In genomic region chr2:112267547-112268269, GRCm38 (mm10) we compare ENCODE assay signal across 8 mouse cellular contexts. TPM values are rescaled to one million over a fixed set of nuclear protein-coding genes. Genes with fewer than 3 reads are reported as not detected.
DNase-seq lines count a peak whose midpoint lies in the region; ATAC-seq and TF ChIP-seq lines count a peak whose summit lies in the region.

No protein-coding gene starts in this region.

- peak overlapping the region; percentile 90 for H3K4me2 ChIP-seq in embryonic facial prominence, embryonic 12.5 days (replicated peaks)
- H3K4me2 ChIP-seq in heart, embryonic 14.5 days (ENCODE audit: low read length), result peak overlapping the region; percentile 90
- peak overlapping the region; percentile 92 for H3K4me2 ChIP-seq in liver, postnatal 0 days (ENCODE audit: low read depth, low read length)

- no peaks in the 10 kb centered on the region for H3K36me3 ChIP-seq in embryonic facial prominence, embryonic 12.5 days
- H3K36me3 ChIP-seq in embryonic facial prominence, embryonic 10.5 days (replicated peaks), result no peaks in the 10 kb centered on the region; the same call in 1 of the 2 replicates
- H3K36me3 ChIP-seq in heart, embryonic 14.5 days (ENCODE audit: control insufficient read depth, insufficient read depth, low read length), result peaks cover 8% of the 10 kb centered on the region; the same call in 1 of the 2 replicates
- peaks cover 4% of the 10 kb centered on the region for H3K36me3 ChIP-seq in liver, postnatal 0 days (replicated peaks; ENCODE audit: insufficient read depth, low read length)

- H3K4me3 ChIP-seq in embryonic facial prominence, embryonic 12.5 days, result no peak overlapping the region
- no peak overlapping the region; the same call in 1 of the 2 replicates for H3K4me3 ChIP-seq in embryonic facial prominence, embryonic 10.5 days
- H3K4me3 ChIP-seq in heart, embryonic 14.5 days (ENCODE audit: control insufficient read depth in 1 of 2, insufficient read depth in 1 of 2, low read depth in 1 of 2, low read length in 2 of 2), result peak overlapping the region; percentile 7 to 88; a peak in 3 of 4 replicates
- peak overlapping the region; percentile 87 for H3K4me3 ChIP-seq in liver, postnatal 0 days (ENCODE audit: low read depth, low read length)

- no peak overlapping the region for H3K27ac ChIP-seq in embryonic facial prominence, embryonic 12.5 days
- no peak overlapping the region for H3K27ac ChIP-seq in embryonic facial prominence, embryonic 10.5 days (replicated peaks)
- H3K27ac ChIP-seq in heart, embryonic 14.5 days (replicated peaks in 1 of 2; ENCODE audit: control insufficient read depth in 1 of 2, insufficient read depth in 1 of 2, low read depth in 2 of 2, low read length in 2 of 2), result no peak overlapping the region; a peak in 1 of 4 replicates
- peak overlapping the region; percentile 98 for H3K27ac ChIP-seq in liver, postnatal 0 days (ENCODE audit: low read depth)

- 81% methylated on average over 8 of the region's 8 CpGs for WGBS in embryonic facial prominence, embryonic 12.5 days
- 85% methylated on average over 8 of the region's 8 CpGs for WGBS in embryonic facial prominence, embryonic 10.5 days
- WGBS in heart, embryonic 14.5 days, result 50% methylated on average over 8 of the region's 8 CpGs
- 24% methylated on average over 8 of the region's 8 CpGs for WGBS in liver, postnatal 0 days (ENCODE audit: insufficient replicate concordance)

- H3K9ac ChIP-seq in embryonic facial prominence, embryonic 12.5 days, result no peak overlapping the region
- peak overlapping the region; percentile 89 for H3K9ac ChIP-seq in heart, embryonic 14.5 days (ENCODE audit: low read length)
- peak overlapping the region; percentile 94 for H3K9ac ChIP-seq in liver, postnatal 0 days (replicated peaks)

- no peak for ATAC-seq in embryonic facial prominence, embryonic 12.5 days (ENCODE audit: insufficient number of reproducible peaks, insufficient read depth, low FRiP score, low TSS enrichment)
- ATAC-seq in heart, embryonic 14.5 days (ENCODE audit: insufficient number of reproducible peaks, insufficient read depth, low FRiP score, low read depth), result no peak
- no peak for ATAC-seq in liver, postnatal 0 days

- peaks cover 18% of the 10 kb centered on the region for H3K4me1 ChIP-seq in embryonic facial prominence, embryonic 12.5 days
- H3K4me1 ChIP-seq in embryonic facial prominence, embryonic 10.5 days, result peaks cover 24% of the 10 kb centered on the region
- H3K4me1 ChIP-seq in heart, embryonic 14.5 days (ENCODE audit: control insufficient read depth in 2 of 2, insufficient read depth in 2 of 2, low read length in 2 of 2), result peaks cover 2 to 30% of the 10 kb centered on the region in 2 experiments
- peaks cover 24% of the 10 kb centered on the region for H3K4me1 ChIP-seq in liver, postnatal 0 days (ENCODE audit: insufficient read depth)

- H3K9me3 ChIP-seq in embryonic facial prominence, embryonic 12.5 days, result no peaks in the 10 kb centered on the region
- no peaks in the 10 kb centered on the region for H3K9me3 ChIP-seq in embryonic facial prominence, embryonic 10.5 days
- no peaks in the 10 kb centered on the region for H3K9me3 ChIP-seq in heart, embryonic 14.5 days (ENCODE audit: control insufficient read depth, low read length)
- H3K9me3 ChIP-seq in liver, postnatal 0 days (ENCODE audit: low read length), result no peaks in the 10 kb centered on the region

- TF ChIP-seq CTCF in liver, postnatal 0 days (IDR thresholded peaks at IDR 0.05; ENCODE audit: low read depth), result no peak

- DNase-seq in embryonic facial prominence, embryonic 10.5 days (ENCODE audit: low spot score), result no peak
- DNase-seq in A20 (ENCODE audit: low read depth, low spot score), result peak; percentile 85
- no peak for DNase-seq in liver, postnatal 0 days
- DNase-seq in embryo, embryonic 10.5 days (ENCODE audit: low spot score), result no peak
- no peak for DNase-seq in frontal cortex, postnatal 10 days (ENCODE audit: low spot score in 2 of 2)
- DNase-seq in adrenal gland, postnatal 36 days, result no peak

- TF ChIP-seq EP300 in liver, postnatal 0 days (IDR thresholded peaks at IDR 0.05; ENCODE audit: low read depth), result 0 out of 2 replicates have a peak, but pooled peaks have one; percentile 24

- H3K27me3 ChIP-seq in embryonic facial prominence, embryonic 12.5 days, result no peaks in the 10 kb centered on the region
- no peaks in the 10 kb centered on the region for H3K27me3 ChIP-seq in embryonic facial prominence, embryonic 10.5 days (replicated peaks; ENCODE audit: low read depth, poor library complexity, severe bottlenecking)
- H3K27me3 ChIP-seq in heart, embryonic 14.5 days (ENCODE audit: control insufficient read depth, insufficient read depth, low read length), result no peaks in the 10 kb centered on the region
- H3K27me3 ChIP-seq in liver, postnatal 0 days (ENCODE audit: insufficient read depth, low read length), result no peaks in the 10 kb centered on the region

RNA-seq across cellular contexts. Expression of gene Gm21985, which starts 1.6 kb away (rescaled TPM):
- not detected in 2 replicates for polyA plus RNA-seq in embryonic facial prominence, embryonic 12.5 days (2016; fragmentation: Nextera tagmentation; extraction: Ambion mirVana)
- polyA plus RNA-seq in embryonic facial prominence, embryonic 10.5 days (2016; fragmentation: Nextera tagmentation; extraction: Ambion mirVana), result not detected in 2 replicates
- not detected in 2 replicates for polyA plus RNA-seq in heart, embryonic 14.5 days (2014; fragmentation: Nextera tagmentation; extraction: Ambion mirVana)
- not detected in 2 replicates for polyA plus RNA-seq in liver, postnatal 0 days (2015; fragmentation: Nextera tagmentation; extraction: Ambion mirVana)
- under 1 TPM in 1 of 2 experiments, not detected in 1; 0.26 TPM for total RNA-seq in adrenal gland, postnatal 36 days (2021)

RNA-seq across cellular contexts. Expression of gene Slc12a6, which starts 2.1 kb away (rescaled TPM):
- 12.9 and 14.3 TPM in 2 replicates for polyA plus RNA-seq in embryonic facial prominence, embryonic 12.5 days (2016; fragmentation: Nextera tagmentation; extraction: Ambion mirVana)
- 8.2 and 9.7 TPM in 2 replicates for polyA plus RNA-seq in embryonic facial prominence, embryonic 10.5 days (2016; fragmentation: Nextera tagmentation; extraction: Ambion mirVana)
- 17.9 and 18.1 TPM in 2 replicates for polyA plus RNA-seq in heart, embryonic 14.5 days (2014; fragmentation: Nextera tagmentation; extraction: Ambion mirVana)
- polyA plus RNA-seq in liver, postnatal 0 days (2015; fragmentation: Nextera tagmentation; extraction: Ambion mirVana), result 3.7 and 4.1 TPM in 2 replicates
- 10 to 100 TPM; 32.1 to 36.1 TPM for total RNA-seq in adrenal gland, postnatal 36 days (2021)

RNA-seq across cellular contexts. Expression of gene Nop10, which starts 6.0 kb away (rescaled TPM):
- 169 and 180 TPM in 2 replicates for polyA plus RNA-seq in embryonic facial prominence, embryonic 12.5 days (2016; fragmentation: Nextera tagmentation; extraction: Ambion mirVana)
- 220 and 238 TPM in 2 replicates for polyA plus RNA-seq in embryonic facial prominence, embryonic 10.5 days (2016; fragmentation: Nextera tagmentation; extraction: Ambion mirVana)
- 176 and 180 TPM in 2 replicates for polyA plus RNA-seq in heart, embryonic 14.5 days (2014; fragmentation: Nextera tagmentation; extraction: Ambion mirVana)
- 129 TPM in 2 replicates for polyA plus RNA-seq in liver, postnatal 0 days (2015; fragmentation: Nextera tagmentation; extraction: Ambion mirVana)
- 100 to 1,000 TPM; 112 to 150 TPM for total RNA-seq in adrenal gland, postnatal 36 days (2021)

RNA-seq across cellular contexts. Expression of gene Nutm1, which starts 8.6 kb away (rescaled TPM):
- polyA plus RNA-seq in embryonic facial prominence, embryonic 12.5 days (2016; fragmentation: Nextera tagmentation; extraction: Ambion mirVana), result not detected in 2 replicates
- 0.10 TPM in 1 of 2 replicates, not detected in the other for polyA plus RNA-seq in embryonic facial prominence, embryonic 10.5 days (2016; fragmentation: Nextera tagmentation; extraction: Ambion mirVana)
- not detected in 2 replicates for polyA plus RNA-seq in heart, embryonic 14.5 days (2014; fragmentation: Nextera tagmentation; extraction: Ambion mirVana)
- polyA plus RNA-seq in liver, postnatal 0 days (2015; fragmentation: Nextera tagmentation; extraction: Ambion mirVana), result 0.02 TPM in 1 of 2 replicates, not detected in the other
- not detected for total RNA-seq in adrenal gland, postnatal 36 days (2021)

RNA-seq across cellular contexts. Expression of gene Lpcat4, which starts 28.4 kb away (rescaled TPM):
- 15.1 and 17.7 TPM in 2 replicates for polyA plus RNA-seq in embryonic facial prominence, embryonic 12.5 days (2016; fragmentation: Nextera tagmentation; extraction: Ambion mirVana)
- 13.1 and 14.0 TPM in 2 replicates for polyA plus RNA-seq in embryonic facial prominence, embryonic 10.5 days (2016; fragmentation: Nextera tagmentation; extraction: Ambion mirVana)
- polyA plus RNA-seq in heart, embryonic 14.5 days (2014; fragmentation: Nextera tagmentation; extraction: Ambion mirVana), result 10.3 and 12.1 TPM in 2 replicates
- polyA plus RNA-seq in liver, postnatal 0 days (2015; fragmentation: Nextera tagmentation; extraction: Ambion mirVana), result 1.6 and 1.7 TPM in 2 replicates
- 1 to 10 TPM; 2.8 to 5.9 TPM for total RNA-seq in adrenal gland, postnatal 36 days (2021)

Comparison
In these comparisons a context has a peak if more than half of its experiments do, and no peak if none do; other contexts are left out.
1. H3K4me3 ChIP-seq: peak in heart, embryonic 14.5 days (2 of 2) and liver, postnatal 0 days (single experiment); none in embryonic facial prominence, embryonic 12.5 days (single experiment) and embryonic facial prominence, embryonic 10.5 days (single experiment).
2. Peak in every context shown above with its lines, with median percentiles within 50 percentile points of each other: H3K4me2 ChIP-seq.